Mouse (Mus musculus) heart, embryonic 12.5 days (tissue): ENCODE data around the gene Hectd4. TPM values are rescaled to one million over a fixed set of nuclear protein-coding genes. Genes with fewer than 3 reads are reported as not detected.
"Not testable (repeated sequence)": the region's sequence is repeated elsewhere in the genome, so short reads cannot be mapped to it uniquely, and the experiment has no call there.

Experiments
- ATAC-seq: fragments of 200-750 bp; cut with Nextera tagmentation; 2 replicates; pipeline ENCODE4 v1.8.0; 2017; ENCODE audit warnings: moderate TSS enrichment, moderate library complexity; ENCODE audit not compliant: insufficient number of reproducible peaks, low FRiP score
- H3K27ac ChIP-seq: fragments of 300-500 bp; sonication (generic); 2 replicates; pipeline ENCODE4 v1.5.1; 2016; ENCODE audit warnings: mild to moderate bottlenecking, moderate library complexity; ENCODE audit not compliant: poor library complexity, severe bottlenecking
- H3K27me3 ChIP-seq: fragments of 300-500 bp; sonication (generic); replicated peaks from 2 replicates; pipeline ENCODE4 v1.6.1; 2016; ENCODE audit warnings: mild to moderate bottlenecking, moderate library complexity
- H3K36me3 ChIP-seq: fragments of 300-500 bp; sonication (generic); 2 replicates; pipeline ENCODE4 v1.6.1; 2016; ENCODE audit warnings: mild to moderate bottlenecking, moderate library complexity
- H3K4me1 ChIP-seq: fragments of 300-500 bp; sonication (generic); replicated peaks from 2 replicates; pipeline ENCODE4 v1.6.1; 2016; ENCODE audit warnings: mild to moderate bottlenecking
- H3K4me2 ChIP-seq: fragments of 300-500 bp; sonication (generic); 2 replicates; pipeline ENCODE4 v1.6.1; 2016; ENCODE audit warnings: mild to moderate bottlenecking, moderate library complexity
- H3K4me3 ChIP-seq: fragments of 300-500 bp; sonication (generic); 2 replicates; pipeline ENCODE4 v1.5.1; 2016; ENCODE audit warnings: mild to moderate bottlenecking
- H3K9ac ChIP-seq: fragments of 300-500 bp; sonication (generic); 2 replicates; pipeline ENCODE4 v1.6.1; 2016; ENCODE audit warnings: mild to moderate bottlenecking, moderate library complexity
- H3K9me3 ChIP-seq: fragments of 300-500 bp; sonication (generic); replicated peaks from 2 replicates; pipeline ENCODE4 v1.6.1; 2016; ENCODE audit warnings: mild to moderate bottlenecking, moderate library complexity
- whole genome bisulfite sequencing: fragments of 180-500 bp; shearing (Covaris S2); methylation state at CpG from one replicate; pipeline ENCODE4 v1.1.7; 2016; 5-methylcytosine and 5-hydroxymethylcytosine counted together
- polyA plus RNA-seq: library from polyadenylated mRNA; unstranded; fragments of >200 nt; fragmentation: Nextera tagmentation; extraction: Ambion mirVana; gene quantifications from 2 replicates; pipeline ENCODE4 v1.2.1, GENCODE M21; 2016

Hectd4 gene
- polyA plus RNA-seq, 1 experiment from 2014 or later = 6.8 TPM

- H3K9ac ChIP-seq = peak overlapping the region; percentile 95
- H3K4me3 ChIP-seq = peak overlapping the region; percentile 93
- no peaks in the 10 kb centered on the region for H3K9me3 ChIP-seq
- no peaks in the 10 kb centered on the region for H3K27me3 ChIP-seq
- 0% methylated on average over 24 of the region's 38 CpGs for WGBS
- ATAC-seq = peak; percentile 49
- peak overlapping the region; percentile 98 for H3K4me2 ChIP-seq
- H3K4me1 ChIP-seq = peaks cover 22% of the 10 kb centered on the region
- H3K36me3 ChIP-seq = no peaks in the 10 kb centered on the region
- H3K27ac ChIP-seq = peak overlapping the region; percentile 72
Measured at GRCm38 (mm10) chr5:121220732-121221301, 798 bp downstream of the Hectd4 start.

GRCm38 (mm10) chr5:121221328-121221850 lies 1.4 kb downstream of the Hectd4 start:
- peaks cover 28% of the 10 kb centered on the region for H3K4me1 ChIP-seq
- peak overlapping the region; percentile 95 for H3K9ac ChIP-seq
- ATAC-seq = no peak
- H3K27me3 ChIP-seq = no peaks in the 10 kb centered on the region
- H3K36me3 ChIP-seq = no peaks in the 10 kb centered on the region
- H3K4me2 ChIP-seq = peak overlapping the region; percentile 98
- no peaks in the 10 kb centered on the region for H3K9me3 ChIP-seq
- 0 out of 2 replicates have a peak overlapping the region, but pooled peaks have one; percentile 72 for H3K27ac ChIP-seq
- 21% methylated on average over 23 of the region's 23 CpGs for WGBS
- H3K4me3 ChIP-seq = peak overlapping the region; percentile 93

DNA sequence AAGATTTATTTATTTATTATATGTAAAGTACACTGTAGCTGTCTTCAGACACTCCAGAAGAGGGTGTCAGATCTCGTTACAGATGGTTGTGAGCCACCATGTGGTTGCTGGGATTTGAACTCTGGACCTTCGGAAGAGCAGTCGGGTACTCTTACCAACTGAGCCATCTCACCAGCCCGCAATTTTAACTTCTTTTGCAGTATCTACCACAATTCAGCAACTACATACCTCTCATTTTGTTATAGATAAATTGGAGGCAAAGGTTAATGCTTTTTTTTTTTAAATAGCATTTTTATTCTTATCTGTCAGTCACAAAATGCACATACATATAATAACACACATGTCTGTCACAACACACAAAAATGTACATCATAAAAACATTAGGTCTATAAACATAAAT lies 4.0 kb downstream of the Hectd4 start:
- H3K4me2 ChIP-seq = not testable (repeated sequence)

GRCm38 (mm10) chr5:121224856-121225255 lies 4.8 kb downstream of the Hectd4 start:
- H3K36me3 ChIP-seq = no peaks in the 10 kb centered on the region
- no peak overlapping the region for H3K9ac ChIP-seq
- no peaks in the 10 kb centered on the region for H3K9me3 ChIP-seq
- peaks cover 35% of the 10 kb centered on the region for H3K4me1 ChIP-seq
- H3K27ac ChIP-seq = no peak overlapping the region
- no peak for ATAC-seq
- 85% methylated on average over 3 of the region's 3 CpGs for WGBS
- H3K27me3 ChIP-seq = no peaks in the 10 kb centered on the region
- no peak overlapping the region for H3K4me2 ChIP-seq
- no peak overlapping the region for H3K4me3 ChIP-seq

More for the DNA sequence above, 4.0 kb downstream of the Hectd4 start:
- H3K4me3 ChIP-seq, H3K27ac ChIP-seq, ATAC-seq, H3K36me3 ChIP-seq, H3K9me3 ChIP-seq, H3K27me3 ChIP-seq, H3K9ac ChIP-seq: not testable (repeated sequence)
- H3K4me1 ChIP-seq = peaks cover 35% of the 10 kb centered on the region
- WGBS = 93% methylated on average over 4 of the region's 4 CpGs

- no peaks in the 10 kb centered on the region for H3K36me3 ChIP-seq
- ATAC-seq = no peak
- no peaks in the 10 kb centered on the region for H3K9me3 ChIP-seq
- 67% methylated on average over 2 of the region's 2 CpGs for WGBS
- H3K9ac ChIP-seq = no peak overlapping the region
- H3K27me3 ChIP-seq = no peaks in the 10 kb centered on the region
- no peak overlapping the region for H3K4me2 ChIP-seq
- H3K27ac ChIP-seq = no peak overlapping the region
- H3K4me3 ChIP-seq = no peak overlapping the region
- peaks cover 40% of the 10 kb centered on the region for H3K4me1 ChIP-seq
Measured at GRCm38 (mm10) chr5:121225854-121226253, 5.8 kb downstream of the Hectd4 start.

GRCm38 (mm10) chr5:121226406-121226805 lies 6.4 kb downstream of the Hectd4 start:
- Histone ChIP-seq H3K9me3 (no peaks in the 10 kb centered on the region), H3K27me3 (no peaks in the 10 kb centered on the region), H3K27ac (no peak overlapping the region), H3K4me3 (no peak overlapping the region), H3K9ac (no peak overlapping the region), H3K4me1 (peaks cover 37% of the 10 kb centered on the region), H3K4me2 (no peak overlapping the region), H3K36me3 (no peaks in the 10 kb centered on the region)
- no peak for ATAC-seq
- WGBS = 47% methylated on average over 3 of the region's 3 CpGs

DNA sequence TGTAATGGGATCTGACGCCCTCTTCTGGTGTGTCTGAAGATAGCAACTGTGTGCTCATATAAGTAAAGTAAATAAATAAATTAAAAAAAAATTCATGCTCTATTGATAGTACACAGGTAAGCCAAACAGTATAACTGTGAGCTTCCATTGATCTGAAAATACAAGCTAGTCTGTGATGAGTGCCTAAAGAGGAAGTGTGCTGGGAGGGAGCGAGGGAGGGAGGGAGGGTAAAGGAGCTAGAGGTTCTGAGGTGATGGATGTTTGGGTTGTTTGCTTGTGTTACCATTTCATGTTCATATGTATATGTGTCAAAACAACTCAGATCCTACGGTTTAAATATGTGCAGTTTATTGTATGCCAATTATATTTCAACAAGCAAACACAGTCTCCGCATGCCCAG lies 6.8 kb downstream of the Hectd4 start:
- 89% methylated on average over 4 of the region's 4 CpGs for WGBS
- H3K4me1 ChIP-seq = peaks cover 33% of the 10 kb centered on the region
- no peaks in the 10 kb centered on the region for H3K36me3 ChIP-seq
- H3K4me2 ChIP-seq = no peak overlapping the region
- no peak overlapping the region for H3K9ac ChIP-seq
- H3K27me3 ChIP-seq = no peaks in the 10 kb centered on the region
- no peak overlapping the region for H3K4me3 ChIP-seq
- no peaks in the 10 kb centered on the region for H3K9me3 ChIP-seq
- no peak overlapping the region for H3K27ac ChIP-seq
- no peak for ATAC-seq

GRCm38 (mm10) chr5:121227330-121227729 lies 7.3 kb downstream of the Hectd4 start:
- ATAC-seq, H3K9me3 ChIP-seq, H3K27ac ChIP-seq, H3K4me2 ChIP-seq, H3K4me3 ChIP-seq, H3K27me3 ChIP-seq, H3K9ac ChIP-seq, H3K36me3 ChIP-seq: not testable (repeated sequence)
- H3K4me1 ChIP-seq = peaks cover 33% of the 10 kb centered on the region
- 82% methylated on average over 1 of the region's 1 CpGs for WGBS

DNA sequence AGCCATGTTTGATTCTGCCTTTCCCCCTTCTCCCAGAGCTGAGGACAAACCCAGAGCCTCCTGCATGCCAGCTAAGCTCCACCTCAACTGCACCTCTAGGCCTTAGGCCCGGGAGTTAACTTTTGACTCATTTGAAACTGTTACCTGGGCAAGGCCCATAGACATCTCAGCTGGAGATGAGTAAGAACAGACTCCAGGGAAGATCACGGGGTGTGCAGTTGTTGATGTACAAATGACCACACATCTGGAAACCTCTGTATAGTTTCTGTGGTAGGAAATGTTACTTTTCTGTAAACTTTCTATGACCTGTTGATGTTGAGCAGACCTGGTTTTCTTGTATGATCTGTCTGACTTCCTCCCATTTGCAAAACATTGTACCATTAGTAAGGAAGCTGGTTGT lies 9.2 kb downstream of the Hectd4 start:
- Histone ChIP-seq H3K27ac (no peak overlapping the region), H3K36me3 (0 out of 2 replicates have a peak, but pooled peaks cover 5% of the 10 kb centered on the region), H3K27me3 (no peaks in the 10 kb centered on the region), H3K9ac (no peak overlapping the region), H3K4me1 (peaks cover 33% of the 10 kb centered on the region), H3K4me2 (no peak overlapping the region), H3K4me3 (no peak overlapping the region), H3K9me3 (no peaks in the 10 kb centered on the region)
- ATAC-seq = no peak
- WGBS = 92% methylated on average over 2 of the region's 2 CpGs

GRCm38 (mm10) chr5:121230811-121231210 lies 10.8 kb downstream of the Hectd4 start:
- no peak overlapping the region for H3K27ac ChIP-seq
- H3K9ac ChIP-seq = no peak overlapping the region
- H3K27me3 ChIP-seq = no peaks in the 10 kb centered on the region
- H3K4me1 ChIP-seq = peaks cover 22% of the 10 kb centered on the region
- ATAC-seq = no peak
- H3K4me2 ChIP-seq = no peak overlapping the region
- no peak overlapping the region for H3K4me3 ChIP-seq
- WGBS = 67% methylated on average over 9 of the region's 9 CpGs
- no peaks in the 10 kb centered on the region for H3K9me3 ChIP-seq
- H3K36me3 ChIP-seq = peaks cover 8% of the 10 kb centered on the region; the same call in 1 of the 2 replicates

DNA sequence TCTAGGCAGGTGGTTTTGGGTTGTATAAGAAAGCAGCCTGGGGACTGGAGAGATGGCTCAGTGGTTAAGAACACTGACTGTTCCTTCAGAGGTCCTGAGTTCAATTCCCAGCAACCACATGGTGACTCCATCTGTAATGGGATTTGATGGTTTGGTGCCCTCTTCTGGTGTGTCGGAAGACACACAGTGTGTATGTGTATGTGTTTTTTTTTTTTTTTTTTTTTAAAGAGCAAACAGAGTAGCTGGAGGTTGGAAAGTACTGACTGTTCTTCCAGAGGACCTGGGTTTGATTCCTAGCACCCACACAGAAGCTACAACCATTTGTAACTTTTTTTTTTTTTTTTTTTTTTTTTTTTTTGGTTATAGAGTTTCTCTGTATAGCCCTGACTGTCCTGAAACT lies 12.8 kb downstream of the Hectd4 start:
- Histone ChIP-seq H3K9me3 (no peaks in the 10 kb centered on the region), H3K4me1 (peaks cover 21% of the 10 kb centered on the region), H3K27ac (no peak overlapping the region), H3K36me3 (peaks cover 8% of the 10 kb centered on the region; the same call in 1 of the 2 replicates), H3K4me2 (no peak overlapping the region), H3K4me3 (no peak overlapping the region), H3K27me3 (no peaks in the 10 kb centered on the region), H3K9ac (no peak overlapping the region)
- ATAC-seq = no peak
- 95% methylated on average over 1 of the region's 1 CpGs for WGBS

GRCm38 (mm10) chr5:121233726-121234125 lies 13.7 kb downstream of the Hectd4 start:
- Histone ChIP-seq H3K9me3 (no peaks in the 10 kb centered on the region), H3K4me1 (peaks cover 21% of the 10 kb centered on the region), H3K4me2 (no peak overlapping the region), H3K9ac (no peak overlapping the region), H3K27me3 (no peaks in the 10 kb centered on the region), H3K36me3 (peaks cover 8% of the 10 kb centered on the region; the same call in 1 of the 2 replicates), H3K27ac (no peak overlapping the region), H3K4me3 (no peak overlapping the region)
- no peak for ATAC-seq
- WGBS = 67% methylated on average over 2 of the region's 2 CpGs
